Mouse (Mus musculus) CH12.LX (cell line): ENCODE measurements around the gene Sertad1. TPM values are rescaled to one million over a fixed set of nuclear protein-coding genes. Genes with fewer than 3 reads are reported as not detected.

Source experiments
- DNase-seq: peaks from one replicate; pipeline ENCODE4 v3.0.0-alpha.2; 2013; ENCODE audit errors: extremely low read depth
- H3K27ac ChIP-seq: 2 replicates; pipeline ENCODE4 v1.5.1; 2012; ENCODE audit warnings: low read depth, mild to moderate bottlenecking, control low read depth, moderate library complexity; ENCODE audit not compliant: insufficient read depth
- H3K27me3 ChIP-seq: replicated peaks from 2 replicates; pipeline ENCODE3; 2012; ENCODE audit warnings: inconsistent platforms
- H3K36me3 ChIP-seq, 2 experiments: replicated peaks in 1 of 2; 2 replicates each; pipeline versions ENCODE3 to v1.6.1; 2012; ENCODE audit warnings: inconsistent platforms in 1 of 2, low read length in 1 of 2, mild to moderate bottlenecking in 1 of 2, mixed read lengths in 1 of 2, moderate library complexity in 1 of 2; ENCODE audit not compliant: control insufficient read depth in 1 of 2, insufficient read depth in 1 of 2
- H3K4me1 ChIP-seq, 2 experiments: 2 replicates each; pipeline ENCODE4 v1.6.1; 2012; ENCODE audit warnings: inconsistent platforms in 1 of 2, moderate library complexity in 1 of 2; ENCODE audit not compliant: insufficient read depth in 2 of 2, control insufficient read depth in 1 of 2
- H3K4me2 ChIP-seq: 2 replicates; pipeline ENCODE4 v1.6.1; 2012; ENCODE audit warnings: low read depth, mild to moderate bottlenecking, control low read depth; ENCODE audit not compliant: poor library complexity, insufficient read depth, severe bottlenecking
- H3K4me3 ChIP-seq, 3 experiments: fragments of 150-350 bp in 1 of 3; sonication (generic) in 1 of 3; replicated peaks in 1 of 3; 2 replicates each; pipeline versions ENCODE3 to v1.5.1; 2011 to 2012; ENCODE audit warnings: low read depth in 2 of 3, low read length in 2 of 3, mild to moderate bottlenecking in 2 of 3, moderate library complexity in 2 of 3, control low read depth in 1 of 3, improper control_type of control experiment in 1 of 3, inconsistent platforms in 1 of 3, mixed read lengths in 1 of 3; ENCODE audit not compliant: poor library complexity in 1 of 3
- H3K79me2 ChIP-seq: replicated peaks from 2 replicates; pipeline ENCODE4 v1.6.1; 2012; ENCODE audit warnings: mild to moderate bottlenecking, moderate library complexity; ENCODE audit not compliant: control insufficient read depth, poor library complexity, insufficient read depth, severe bottlenecking; ENCODE audit errors: extremely low read depth
- H3K9ac ChIP-seq: 2 replicates; pipeline ENCODE4 v1.6.1; 2012; ENCODE audit warnings: low read depth, mild to moderate bottlenecking, control low read depth, moderate library complexity; ENCODE audit not compliant: insufficient read depth
- H3K9me3 ChIP-seq: replicated peaks from 2 replicates; pipeline ENCODE3; 2012; ENCODE audit warnings: low read length, inconsistent platforms, mixed read lengths
- BHLHE40 ChIP-seq: IDR thresholded peaks from 2 replicates; pipeline ENCODE4 v1.6.1; 2011; ENCODE audit warnings: mild to moderate bottlenecking, low read depth, low read length, improper control_type of control experiment
- CHD1 ChIP-seq: IDR thresholded peaks from 2 replicates; pipeline ENCODE4 v1.6.1; 2012; ENCODE audit warnings: low read depth, low read length, improper control_type of control experiment, inconsistent platforms
- CHD2 ChIP-seq: IDR thresholded peaks from 2 replicates; pipeline ENCODE4 v1.6.1; 2011; ENCODE audit warnings: low read length, improper control_type of control experiment
- CTCF ChIP-seq, 2 experiments: IDR thresholded peaks in 1 of 2; conservative IDR thresholded peaks in 1 of 2; 2 replicates each; pipeline ENCODE4 v1.5.1; 2011 to 2012; ENCODE audit warnings: low read depth in 2 of 2, low read length in 2 of 2, improper control_type of control experiment in 1 of 2, inconsistent platforms in 1 of 2, mild to moderate bottlenecking in 1 of 2, moderate library complexity in 1 of 2
- ELF1 ChIP-seq: IDR thresholded peaks from 2 replicates; pipeline ENCODE4 v1.6.1; 2014; ENCODE audit warnings: low read depth, mild to moderate bottlenecking, inconsistent platforms, low read length, improper control_type of control experiment
- ETS1 ChIP-seq: conservative IDR thresholded peaks from 2 replicates; pipeline ENCODE4 v1.6.1; 2012; ENCODE audit warnings: low read depth, mild to moderate bottlenecking, inconsistent platforms, low read length, improper control_type of control experiment, moderate library complexity
- GABPA ChIP-seq: IDR thresholded peaks from 2 replicates; pipeline ENCODE4 v1.6.1; 2012; ENCODE audit warnings: low read depth, low read length, improper control_type of control experiment, inconsistent platforms; ENCODE audit not compliant: insufficient replicate concordance
- HCFC1 ChIP-seq: IDR thresholded peaks from 2 replicates; pipeline ENCODE4 v1.6.1; 2012; ENCODE audit warnings: low read depth, mild to moderate bottlenecking, inconsistent platforms, low read length, improper control_type of control experiment
- IRF4 ChIP-seq: IDR thresholded peaks from 2 replicates; pipeline ENCODE4 v1.6.1; 2014; ENCODE audit warnings: low read depth, mild to moderate bottlenecking, inconsistent platforms, low read length, improper control_type of control experiment
- JUND ChIP-seq: conservative IDR thresholded peaks from 2 replicates; pipeline ENCODE4 v1.6.1; 2011; ENCODE audit warnings: low read depth, low read length, improper control_type of control experiment
- KAT2A ChIP-seq: IDR thresholded peaks from 2 replicates; pipeline ENCODE4 v1.6.1; 2012; ENCODE audit warnings: low read length, improper control_type of control experiment, inconsistent platforms; ENCODE audit not compliant: insufficient replicate concordance
- MAFK ChIP-seq: IDR thresholded peaks from 2 replicates; pipeline ENCODE4 v1.6.1; 2011; ENCODE audit warnings: low read length, improper control_type of control experiment; ENCODE audit not compliant: insufficient replicate concordance
- MAX ChIP-seq: IDR thresholded peaks from 2 replicates; pipeline ENCODE4 v1.6.1; 2011; ENCODE audit warnings: low read length, improper control_type of control experiment
- MAZ ChIP-seq: IDR thresholded peaks from 2 replicates; pipeline ENCODE4 v1.6.1; 2012; ENCODE audit warnings: low read depth, mild to moderate bottlenecking, inconsistent platforms, low read length, improper control_type of control experiment, moderate library complexity
- MEF2A ChIP-seq: IDR thresholded peaks from 2 replicates; pipeline ENCODE4 v1.6.1; 2014; ENCODE audit warnings: low read depth, mild to moderate bottlenecking, inconsistent platforms, low read length, improper control_type of control experiment, borderline replicate concordance
- MXI1 ChIP-seq: IDR thresholded peaks from 2 replicates; pipeline ENCODE4 v1.6.1; 2011; ENCODE audit warnings: mild to moderate bottlenecking, low read depth, low read length, improper control_type of control experiment
- NRF1 ChIP-seq: IDR thresholded peaks from 2 replicates; pipeline ENCODE4 v1.6.1; 2014; ENCODE audit warnings: low read depth, mild to moderate bottlenecking, inconsistent platforms, low read length, improper control_type of control experiment, moderate library complexity
- PAX5 ChIP-seq: IDR thresholded peaks from 2 replicates; pipeline ENCODE4 v1.6.1; 2012; ENCODE audit warnings: low read length, inconsistent platforms, mixed read lengths
- POLR2A ChIP-seq: IDR thresholded peaks from 2 replicates; pipeline ENCODE4 v1.6.1; 2011; ENCODE audit warnings: low read depth, mild to moderate bottlenecking, improper control_type of control experiment, low read length
- RCOR1 ChIP-seq: conservative IDR thresholded peaks from 2 replicates; pipeline ENCODE4 v1.6.1; 2012; ENCODE audit warnings: low read depth, mild to moderate bottlenecking, inconsistent platforms, low read length, improper control_type of control experiment
- TBP ChIP-seq: conservative IDR thresholded peaks from 2 replicates; pipeline ENCODE4 v1.6.1; 2011; ENCODE audit warnings: low read depth, low read length, improper control_type of control experiment
- TCF12 ChIP-seq: IDR thresholded peaks from 2 replicates; pipeline ENCODE4 v1.6.1; 2014; ENCODE audit warnings: low read depth, mild to moderate bottlenecking, inconsistent platforms, low read length, improper control_type of control experiment
- ZC3H11A ChIP-seq: IDR thresholded peaks from 2 replicates; pipeline ENCODE4 v1.6.1; 2012; ENCODE audit warnings: low read depth, mild to moderate bottlenecking, inconsistent platforms, low read length, improper control_type of control experiment
- ZMIZ1 ChIP-seq: IDR thresholded peaks from 2 replicates; pipeline ENCODE4 v1.6.1; 2012; ENCODE audit warnings: low read depth, mild to moderate bottlenecking, inconsistent platforms, low read length, improper control_type of control experiment
- ZNF384 ChIP-seq: IDR thresholded peaks from 2 replicates; pipeline ENCODE4 v1.6.1; 2012; ENCODE audit warnings: low read depth, low read length, improper control_type of control experiment, inconsistent platforms
- dilution Hi-C: fragments of 300-500 bp; cut with MboI; formaldehyde crosslinking; loops from 2 replicates; pipeline ENCODE4 v1.14.3; 2020; ENCODE audit warnings: low sequenced_read_pairs; ENCODE audit not compliant: extremely low pct_unique_long_range_greater_than_20kb, extremely low pct_ligation_motif_present
- in situ Hi-C: fragments of 300-500 bp; cut with MboI; formaldehyde crosslinking; loops from 3 replicates; pipeline ENCODE4 v1.14.3; 2019; ENCODE audit warnings: low sequenced_read_pairs, low pct_ligation_motif_present, low pct_unique_long_range_greater_than_20kb, mixed read lengths
- polyA plus RNA-seq: library from polyadenylated mRNA; unstranded; fragments of >175 nt; gene quantifications from 2 replicates; pipeline ENCODE4 v1.2.1, GENCODE M21; 2012; ENCODE audit warnings: low read depth; ENCODE audit not compliant: insufficient read length
- total RNA-seq, 2 experiments: library from RNA; depleted of rRNA; stranded (reverse); fragments of 300-350 nt in 1 of 2; fragments of >200 nt in 1 of 2; gene quantifications; 2 replicates each; pipeline ENCODE4 v1.2.3; 2012 to 2014

Gene Sertad1
- total and polyA plus RNA-seq, 3 experiments = 5.0 to 9.1 (median 8.3) TPM

GRCm38 (mm10) chr7:27480506-27480905 lies 6.2 kb upstream of the Sertad1 start:
- in situ Hi-C loops (no loop called here), dilution Hi-C loops (no loop called here)
- Histone ChIP-seq H3K9me3 (no peaks in the 10 kb centered on the region), H3K36me3 (peaks cover 0 to 12% of the 10 kb centered on the region in 2 experiments), H3K27ac (no peak overlapping the region), H3K4me2 (no peak overlapping the region), H3K4me3 (no peak overlapping the region), H3K27me3 (no peaks in the 10 kb centered on the region), H3K4me1 (peaks cover 12 to 42% of the 10 kb centered on the region in 2 experiments), H3K9ac (no peak overlapping the region), H3K79me2 (no peaks in the 10 kb centered on the region)
- DNase-seq = no peak
- TF ChIP-seq MAX = no peak
- no peak for TF ChIP-seq CTCF (conservative IDR thresholded peaks at IDR 0.05 in 1 of 2, IDR thresholded peaks at IDR 0.05 in 1 of 2; ENCODE audit: low read depth in 2 of 2, low read length in 2 of 2)
- TF ChIP-seq ZC3H11A = no peak
- no peak for TF ChIP-seq MAFK

- no peak overlapping the region for H3K9ac ChIP-seq
- H3K27ac ChIP-seq = no peak overlapping the region
- no peaks in the 10 kb centered on the region for H3K27me3 ChIP-seq
- H3K4me3 ChIP-seq = peak overlapping the region in 1 of 3 experiments; percentile 34
- H3K9me3 ChIP-seq = no peaks in the 10 kb centered on the region
- no peaks in the 10 kb centered on the region for H3K79me2 ChIP-seq
- TF ChIP-seq MEF2A = no peak
- peak; percentile 38; the same call in 1 of the 2 replicates for TF ChIP-seq CHD2
- dilution Hi-C loops (no loop called here), in situ Hi-C loops (no loop called here)
- peak overlapping the region; percentile 96 for H3K4me2 ChIP-seq
- DNase-seq = no peak
- peaks cover 12 to 43% of the 10 kb centered on the region in 2 experiments for H3K4me1 ChIP-seq
- peaks cover 0 to 10% of the 10 kb centered on the region in 2 experiments for H3K36me3 ChIP-seq
Measured at GRCm38 (mm10) chr7:27480927-27481626, 5.6 kb upstream of the Sertad1 start.

DNA sequence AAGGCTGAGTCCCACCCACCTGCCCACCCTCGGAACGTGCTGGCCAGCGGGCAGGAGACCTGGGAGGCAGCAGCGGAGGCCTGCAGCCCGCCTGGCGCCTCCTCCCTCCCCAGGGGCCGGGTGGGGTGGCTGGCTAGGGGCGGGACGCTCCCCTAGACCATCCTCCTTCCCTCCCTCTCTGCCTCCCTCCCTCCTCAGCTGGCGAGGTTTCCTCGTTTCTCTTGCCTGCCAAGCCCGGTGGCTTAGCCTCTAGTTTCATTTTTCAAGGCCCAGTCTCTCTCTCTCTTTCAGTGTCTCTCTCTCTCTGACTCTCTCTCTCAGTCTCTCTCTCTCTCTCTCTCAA lies 5.1 kb upstream of the Sertad1 start:
- peak overlapping the region; percentile 96 for H3K4me2 ChIP-seq
- DNase-seq = peak; percentile 71
- peak overlapping the region in 1 of 3 experiments; percentile 34 for H3K4me3 ChIP-seq
- H3K27ac ChIP-seq = no peak overlapping the region
- dilution Hi-C loops = no loop called here
- H3K4me1 ChIP-seq = peaks cover 12 to 43% of the 10 kb centered on the region in 2 experiments
- H3K36me3 ChIP-seq = peaks cover 0 to 4% of the 10 kb centered on the region in 2 experiments
- H3K9me3 ChIP-seq = no peaks in the 10 kb centered on the region
- no peaks in the 10 kb centered on the region for H3K27me3 ChIP-seq
- H3K79me2 ChIP-seq = no peaks in the 10 kb centered on the region
- peak overlapping the region; percentile 67 for H3K9ac ChIP-seq
- in situ Hi-C loops = no loop called here
- TF ChIP-seq MXI1 (no peak; the same call in 1 of the 2 replicates), BHLHE40 (peak; percentile 96), MAZ (peak; percentile 83; the same call in 1 of the 2 replicates), NRF1 (no peak), MAX (peak; percentile 52; the same call in 1 of the 2 replicates), JUND (0 out of 2 replicates have a peak, but pooled peaks have one; percentile 31), TBP (no peak), HCFC1 (peak; percentile 24), GABPA (no peak), CHD1 (no peak), ELF1 (no peak; the same call in 1 of the 2 replicates), ETS1 (peak; percentile 43; the same call in 1 of the 2 replicates), RCOR1 (no peak), IRF4 (peak; percentile 70), PAX5 (no peak), ZMIZ1 (0 out of 2 replicates have a peak, but pooled peaks have one; percentile 34), POLR2A (peak; percentile 58), KAT2A (no peak), TCF12 (peak; percentile 60), CHD2 (no peak), ZNF384 (no peak)
